Mouse (Mus musculus): ENCODE measurements around the gene Ntrk3.

- TF ChIP-seq POLR2A (IDR thresholded peaks at IDR 0.05; ENCODE audit: borderline replicate concordance, insufficient read depth, low read length): no peak
- no peak for TF ChIP-seq CTCF (IDR thresholded peaks at IDR 0.05; ENCODE audit: borderline replicate concordance, insufficient read depth, low read depth, low read length)
These were observed 56.9 kb downstream of the Ntrk3 start for GRCm38 (mm10) chr7:78680871-78681270.

Data from cerebellum, adult 2 months (tissue).